In the genomic region with DNA sequence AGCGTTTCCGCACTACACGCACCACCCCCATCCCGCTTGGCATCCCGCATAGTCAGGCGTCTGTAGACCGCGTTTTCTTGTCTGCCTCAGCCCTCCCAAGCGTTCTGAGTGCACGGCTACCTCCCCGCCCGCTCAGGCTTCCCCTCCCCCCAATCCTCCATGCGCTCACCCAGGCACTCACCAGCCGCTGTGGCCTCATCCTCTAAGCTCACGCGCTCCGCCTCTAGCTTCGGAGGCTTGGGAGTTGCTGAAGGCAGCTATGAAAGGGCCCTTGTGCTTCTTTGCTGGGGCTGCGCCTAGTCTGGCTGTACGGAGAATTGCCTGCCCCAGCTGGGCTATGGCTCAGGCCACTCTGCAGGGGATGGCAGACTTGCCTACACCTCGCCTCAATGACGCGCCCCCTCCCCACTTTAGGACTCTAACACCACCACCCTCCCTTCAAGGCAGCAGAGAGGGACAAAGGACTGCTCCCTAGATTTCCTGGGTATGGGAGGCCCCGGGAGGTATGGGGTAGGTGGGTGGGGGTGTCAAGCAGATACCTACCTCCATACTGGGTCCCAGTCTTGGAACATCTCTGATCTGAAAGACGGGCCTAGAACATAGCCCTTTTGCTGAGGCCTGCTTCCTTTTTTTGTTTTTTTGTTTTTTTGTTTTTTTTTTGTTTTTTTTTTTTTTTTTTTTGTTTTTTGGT, we compare ENCODE assay signal across 9 mouse cellular contexts. TPM values are rescaled to one million over a fixed set of nuclear protein-coding genes. Genes with fewer than 3 reads are reported as not detected.
DNase-seq lines count a peak whose midpoint lies in the region; ATAC-seq and TF ChIP-seq lines count a peak whose summit lies in the region.
"Had no signal": no experiment of that assay in that cellular context is flagged by ENCODE, and none has a peak within 500 bp of the region (broad histone marks: within the 10 kb centered on the region; RNA-seq: fewer than 3 reads in every experiment).

No protein-coding gene starts in this region.

- no peak for TF ChIP-seq EP300 in heart, postnatal 0 days (IDR thresholded peaks at IDR 0.05; ENCODE audit: low read depth)

- ATAC-seq in lung, embryonic 14.5 days (ENCODE audit: insufficient read depth), result peak; percentile 88
- ATAC-seq in embryonic facial prominence, embryonic 11.5 days (replicated peaks; ENCODE audit: insufficient number of reproducible peaks, low FRiP score, low TSS enrichment, low read depth), result peak; percentile 81
- peak; percentile 78 for ATAC-seq in heart, postnatal 0 days (ENCODE audit: insufficient read depth, low read depth)
- ATAC-seq in liver, embryonic 15.5 days (ENCODE audit: insufficient read depth), result peak; percentile 40
- ATAC-seq: Patski had no signal

- peaks cover 4% of the 10 kb centered on the region; the same call in 1 of the 2 replicates for H3K36me3 ChIP-seq in lung, embryonic 14.5 days (ENCODE audit: insufficient read depth)
- H3K36me3 ChIP-seq in embryonic facial prominence, embryonic 11.5 days (replicated peaks; ENCODE audit: control insufficient read depth, insufficient read depth, low read depth, low read length), result no peaks in the 10 kb centered on the region
- H3K36me3 ChIP-seq in heart, postnatal 0 days (replicated peaks; ENCODE audit: control insufficient read depth, insufficient read depth, low read length), result 0 out of 2 replicates have a peak, but pooled peaks cover 18% of the 10 kb centered on the region
- peaks cover 12% of the 10 kb centered on the region for H3K36me3 ChIP-seq in liver, embryonic 15.5 days (replicated peaks)

- 3% methylated on average over 25 of the region's 25 CpGs for WGBS in lung, embryonic 14.5 days
- 2% methylated on average over 25 of the region's 25 CpGs for WGBS in embryonic facial prominence, embryonic 11.5 days
- WGBS in heart, postnatal 0 days, result 5% methylated on average over 25 of the region's 25 CpGs
- WGBS in liver, embryonic 15.5 days (ENCODE audit: insufficient replicate concordance), result 11% methylated on average over 25 of the region's 25 CpGs

- H3K9ac ChIP-seq in lung, embryonic 14.5 days, result peak overlapping the region; percentile 52
- H3K9ac ChIP-seq in embryonic facial prominence, embryonic 11.5 days (replicated peaks; ENCODE audit: low read length), result peak overlapping the region; percentile 65
- peak overlapping the region; percentile 48 for H3K9ac ChIP-seq in heart, postnatal 0 days (replicated peaks; ENCODE audit: low read depth, low read length)
- H3K9ac ChIP-seq in liver, embryonic 15.5 days, result peak overlapping the region; percentile 58

- H3K9me3 ChIP-seq in lung, embryonic 14.5 days (ENCODE audit: low read depth, low read length), result no peaks in the 10 kb centered on the region
- H3K9me3 ChIP-seq in embryonic facial prominence, embryonic 11.5 days (replicated peaks; ENCODE audit: control insufficient read depth, low read length), result no peaks in the 10 kb centered on the region
- H3K9me3 ChIP-seq in heart, postnatal 0 days (replicated peaks; ENCODE audit: control insufficient read depth, low read length), result no peaks in the 10 kb centered on the region
- no peaks in the 10 kb centered on the region for H3K9me3 ChIP-seq in liver, embryonic 15.5 days (replicated peaks)

- peak overlapping the region; percentile 70 for H3K4me2 ChIP-seq in lung, embryonic 14.5 days
- peak overlapping the region; percentile 57 for H3K4me2 ChIP-seq in embryonic facial prominence, embryonic 11.5 days (ENCODE audit: low read depth, low read length)
- H3K4me2 ChIP-seq in heart, postnatal 0 days (ENCODE audit: low read depth, low read length), result peak overlapping the region; percentile 55
- H3K4me2 ChIP-seq in liver, embryonic 15.5 days, result peak overlapping the region; percentile 73

- no peak for TF ChIP-seq CTCF in lung, embryonic 14.5 days (IDR thresholded peaks at IDR 0.05; ENCODE audit: low read depth)
- TF ChIP-seq CTCF in heart, postnatal 0 days (IDR thresholded peaks at IDR 0.05; ENCODE audit: low read depth), result no peak

- H3K4me3 ChIP-seq in lung, embryonic 14.5 days (ENCODE audit: low read depth, low read length), result peak overlapping the region; percentile 30
- peak overlapping the region; percentile 31 for H3K4me3 ChIP-seq in embryonic facial prominence, embryonic 11.5 days (ENCODE audit: low read depth, low read length)
- peak overlapping the region; percentile 32 for H3K4me3 ChIP-seq in heart, postnatal 0 days (ENCODE audit: low read depth, low read length)
- H3K4me3 ChIP-seq in liver, embryonic 15.5 days (replicated peaks), result peak overlapping the region; percentile 56

- peak; percentile 81 for DNase-seq in lung, embryonic 14.5 days
- no peak for DNase-seq in lung, postnatal 25 days (ENCODE audit: low spot score)
- DNase-seq in embryonic facial prominence, embryonic 11.5 days (ENCODE audit: low spot score), result peak; percentile 85
- DNase-seq in heart, postnatal 0 days (ENCODE audit: low spot score), result peak; percentile 66
- DNase-seq in layer of hippocampus, adult 18-20 months (ENCODE audit: low spot score in 2 of 2), result peak; percentile 77 to 83
- peak; percentile 85 for DNase-seq in right cerebral cortex, adult 18-20 months
- DNase-seq in thymus, postnatal 14 days, result no peak

- H3K4me1 ChIP-seq in lung, embryonic 14.5 days (ENCODE audit: insufficient read depth), result 0 out of 2 replicates have a peak, but pooled peaks cover 6% of the 10 kb centered on the region
- H3K4me1 ChIP-seq in embryonic facial prominence, embryonic 11.5 days (ENCODE audit: control insufficient read depth, insufficient read depth, low read length), result peaks cover 2% of the 10 kb centered on the region; the same call in 1 of the 2 replicates
- peaks cover 10% of the 10 kb centered on the region for H3K4me1 ChIP-seq in heart, postnatal 0 days (ENCODE audit: control insufficient read depth, insufficient read depth)
- H3K4me1 ChIP-seq in liver, embryonic 15.5 days (replicated peaks), result peaks cover 70% of the 10 kb centered on the region

- no peaks in the 10 kb centered on the region for H3K27me3 ChIP-seq in lung, embryonic 14.5 days (ENCODE audit: insufficient read depth, low read length)
- no peaks in the 10 kb centered on the region for H3K27me3 ChIP-seq in embryonic facial prominence, embryonic 11.5 days (ENCODE audit: control insufficient read depth, insufficient read depth, low read length)
- H3K27me3 ChIP-seq in heart, postnatal 0 days (ENCODE audit: control insufficient read depth, insufficient read depth, low read length), result no peaks in the 10 kb centered on the region
- H3K27me3 ChIP-seq in liver, embryonic 15.5 days, result no peaks in the 10 kb centered on the region
- H3K27me3 ChIP-seq: Patski had no signal

- H3K27ac ChIP-seq in lung, embryonic 14.5 days (ENCODE audit: low read depth), result peak overlapping the region; percentile 83
- H3K27ac ChIP-seq in embryonic facial prominence, embryonic 11.5 days (replicated peaks; ENCODE audit: low read depth, low read length), result peak overlapping the region; percentile 48
- H3K27ac ChIP-seq in heart, postnatal 0 days (ENCODE audit: low read depth), result peak overlapping the region; percentile 3; the same call in 1 of the 2 replicates
- peak overlapping the region; percentile 92 for H3K27ac ChIP-seq in liver, embryonic 15.5 days (replicated peaks)

RNA-seq across cellular contexts. Expression of a gene that starts 2.4 kb away (rescaled TPM):
- 0.60 and 0.70 TPM in 2 replicates for polyA plus RNA-seq in lung, embryonic 14.5 days (2014; fragmentation: Nextera tagmentation; extraction: Ambion mirVana)
- polyA plus RNA-seq in embryonic facial prominence, embryonic 11.5 days (2014; fragmentation: Nextera tagmentation; extraction: Ambion mirVana), result 0.38 and 0.71 TPM in 2 replicates
- 0.08 TPM in 1 of 2 replicates, not detected in the other for total RNA-seq in heart, postnatal 0 days (2014; rRNA removed; ENCODE audit: low replicate concordance)
- polyA plus RNA-seq in heart, postnatal 0 days (2015; fragmentation: Nextera tagmentation; extraction: Ambion mirVana), result 0.11 and 0.23 TPM in 2 replicates
- total RNA-seq in layer of hippocampus, adult 18-20 months (2021), result 1 to 10 TPM in 1 of 2 experiments, under 1 TPM in 1; 0.96 to 1.4 TPM
- polyA plus RNA-seq in liver, embryonic 15.5 days (2015; fragmentation: Nextera tagmentation; extraction: Ambion mirVana), result 18.6 and 22.2 TPM in 2 replicates

RNA-seq across cellular contexts. Expression of a gene that starts 8.3 kb away (rescaled TPM):
- polyA plus RNA-seq in lung, embryonic 14.5 days (2014; fragmentation: Nextera tagmentation; extraction: Ambion mirVana), result 8.7 and 12.1 TPM in 2 replicates
- 7.1 and 7.4 TPM in 2 replicates for polyA plus RNA-seq in embryonic facial prominence, embryonic 11.5 days (2014; fragmentation: Nextera tagmentation; extraction: Ambion mirVana)
- total RNA-seq in heart, postnatal 0 days (2014; rRNA removed; ENCODE audit: low replicate concordance), result 11.9 and 34.7 TPM in 2 replicates
- polyA plus RNA-seq in heart, postnatal 0 days (2015; fragmentation: Nextera tagmentation; extraction: Ambion mirVana), result 2.9 and 3.0 TPM in 2 replicates
- total RNA-seq in layer of hippocampus, adult 18-20 months (2021), result 10 to 100 TPM; 45.4 to 46.9 TPM
- 2.7 and 3.1 TPM in 2 replicates for polyA plus RNA-seq in liver, embryonic 15.5 days (2015; fragmentation: Nextera tagmentation; extraction: Ambion mirVana)

RNA-seq across cellular contexts. Expression of a gene that starts 14.4 kb away (rescaled TPM):
- 40.1 and 47.5 TPM in 2 replicates for polyA plus RNA-seq in lung, embryonic 14.5 days (2014; fragmentation: Nextera tagmentation; extraction: Ambion mirVana)
- polyA plus RNA-seq in embryonic facial prominence, embryonic 11.5 days (2014; fragmentation: Nextera tagmentation; extraction: Ambion mirVana), result 21.4 and 22.4 TPM in 2 replicates
- 23.8 and 40.5 TPM in 2 replicates for total RNA-seq in heart, postnatal 0 days (2014; rRNA removed; ENCODE audit: low replicate concordance)
- 8.6 and 9.2 TPM in 2 replicates for polyA plus RNA-seq in heart, postnatal 0 days (2015; fragmentation: Nextera tagmentation; extraction: Ambion mirVana)
- 10 to 100 TPM; 21.9 to 23.3 TPM for total RNA-seq in layer of hippocampus, adult 18-20 months (2021)
- 9.2 and 9.6 TPM in 2 replicates for polyA plus RNA-seq in liver, embryonic 15.5 days (2015; fragmentation: Nextera tagmentation; extraction: Ambion mirVana)

RNA-seq across cellular contexts. Expression of a gene that starts 17.6 kb away (rescaled TPM):
- 11.8 and 12.3 TPM in 2 replicates for polyA plus RNA-seq in lung, embryonic 14.5 days (2014; fragmentation: Nextera tagmentation; extraction: Ambion mirVana)
- polyA plus RNA-seq in embryonic facial prominence, embryonic 11.5 days (2014; fragmentation: Nextera tagmentation; extraction: Ambion mirVana), result 9.6 and 10.4 TPM in 2 replicates
- total RNA-seq in heart, postnatal 0 days (2014; rRNA removed; ENCODE audit: low replicate concordance), result 8.9 and 25.6 TPM in 2 replicates
- polyA plus RNA-seq in heart, postnatal 0 days (2015; fragmentation: Nextera tagmentation; extraction: Ambion mirVana), result 9.0 and 9.6 TPM in 2 replicates
- 10 to 100 TPM; 15.0 to 16.1 TPM for total RNA-seq in layer of hippocampus, adult 18-20 months (2021)
- 4.2 and 5.8 TPM in 2 replicates for polyA plus RNA-seq in liver, embryonic 15.5 days (2015; fragmentation: Nextera tagmentation; extraction: Ambion mirVana)

RNA-seq across cellular contexts. Expression of a gene that starts 48.2 kb away (rescaled TPM):
- polyA plus RNA-seq in lung, embryonic 14.5 days (2014; fragmentation: Nextera tagmentation; extraction: Ambion mirVana), result 26.4 and 29.0 TPM in 2 replicates
- 21.0 and 21.9 TPM in 2 replicates for polyA plus RNA-seq in embryonic facial prominence, embryonic 11.5 days (2014; fragmentation: Nextera tagmentation; extraction: Ambion mirVana)
- total RNA-seq in heart, postnatal 0 days (2014; rRNA removed; ENCODE audit: low replicate concordance), result 16.3 and 24.5 TPM in 2 replicates
- 12.3 and 14.5 TPM in 2 replicates for polyA plus RNA-seq in heart, postnatal 0 days (2015; fragmentation: Nextera tagmentation; extraction: Ambion mirVana)
- 10 to 100 TPM; 38.5 to 41.3 TPM for total RNA-seq in layer of hippocampus, adult 18-20 months (2021)
- polyA plus RNA-seq in liver, embryonic 15.5 days (2015; fragmentation: Nextera tagmentation; extraction: Ambion mirVana), result 10.5 and 11.9 TPM in 2 replicates

Comparison
In these comparisons a context has a peak if more than half of its experiments do, and no peak if none do; other contexts are left out.
1. DNase-seq: peak in lung, embryonic 14.5 days (single experiment), embryonic facial prominence, embryonic 11.5 days (single experiment), heart, postnatal 0 days (single experiment), layer of hippocampus, adult 18-20 months (2 of 2) and right cerebral cortex, adult 18-20 months (single experiment); none in lung, postnatal 25 days (single experiment) and thymus, postnatal 14 days (single experiment).
2. H3K27ac ChIP-seq: peak in every context shown above with its lines; median percentile 92 in liver, embryonic 15.5 days; 83 in lung, embryonic 14.5 days; 48 in embryonic facial prominence, embryonic 11.5 days; 3 in heart, postnatal 0 days.
3. RNA of a gene that starts 2.4 kb away (polyA plus RNA-seq): 18.6 to 22.2 TPM in liver, embryonic 15.5 days; 0.60 to 0.70 TPM in lung, embryonic 14.5 days, 0.38 to 0.71 TPM in embryonic facial prominence, embryonic 11.5 days and 0.11 to 0.23 TPM in heart, postnatal 0 days; every median in the first group is over 10 times any median in the second.
4. Peak in every context shown above with its lines, with median percentiles within 50 percentile points of each other: ATAC-seq, H3K4me2 ChIP-seq, H3K4me3 ChIP-seq and H3K9ac ChIP-seq.